Mouse (Mus musculus) mouse trophoblast stem cell (cell line): Measurements from ENCODE around the gene Agpat2.

ENCODE experiments used
- in situ Hi-C, 2 experiments: fragments of 300-500 bp; cut with MseI, MboI; formaldehyde crosslinking; loops; 2 replicates in 1 of 2; 3 replicates in 1 of 2; pipeline ENCODE4 v1.15.1; 2025

Gene Agpat2

GRCm38 (mm10) chr2:26596898-26597297 lies 7.3 kb downstream of the Agpat2 start:
- in situ Hi-C loops: no loop called here

- in situ Hi-C loops: no loop called here
These were observed 8.3 kb downstream of the Agpat2 start for GRCm38 (mm10) chr2:26595725-26596435.

GRCm38 (mm10) chr2:26594934-26595724 lies 9.1 kb downstream of the Agpat2 start:
- in situ Hi-C loops: no loop called here

GRCm38 (mm10) chr2:26594461-26594933 lies 9.7 kb downstream of the Agpat2 start:
- in situ Hi-C loops: no loop called here

- in situ Hi-C loops: no loop called here
These were observed 10.2 kb downstream of the Agpat2 start for GRCm38 (mm10) chr2:26594022-26594346.

- in situ Hi-C loops: no loop called here
These were observed 10.8 kb downstream of the Agpat2 start for GRCm38 (mm10) chr2:26593211-26594021.

GRCm38 (mm10) chr2:26591416-26591815 lies 12.8 kb downstream of the Agpat2 start:
- in situ Hi-C loops: no loop called here

- in situ Hi-C loops: no loop called here
These were observed 13.3 kb downstream of the Agpat2 start for GRCm38 (mm10) chr2:26590962-26591361.

- in situ Hi-C loops: no loop called here
These were observed 13.9 kb downstream of the Agpat2 start for GRCm38 (mm10) chr2:26590282-26590681.

GRCm38 (mm10) chr2:26589284-26589683 lies 14.9 kb downstream of the Agpat2 start:
- in situ Hi-C loops: no loop called here

- in situ Hi-C loops: no loop called here
These were observed 15.6 kb downstream of the Agpat2 start for GRCm38 (mm10) chr2:26588573-26588972.

GRCm38 (mm10) chr2:26587044-26587405 lies 17.2 kb downstream of the Agpat2 start:
- in situ Hi-C loops: no loop called here

GRCm38 (mm10) chr2:26586294-26587043 lies 17.7 kb downstream of the Agpat2 start, which contains the start of gene Gm20532:
TSS of gene Gm20532 (plus strand) at chr2:26586639.
- in situ Hi-C loops: no loop called here

- in situ Hi-C loops: no loop called here
These were observed 18.5 kb downstream of the Agpat2 start for GRCm38 (mm10) chr2:26585713-26586112.

- in situ Hi-C loops: no loop called here
These were observed 20.6 kb downstream of the Agpat2 start for GRCm38 (mm10) chr2:26583640-26584039.

- in situ Hi-C loops: no loop called here
These were observed 21.5 kb downstream of the Agpat2 start for GRCm38 (mm10) chr2:26582741-26583140.

- in situ Hi-C loops: no loop called here
These were observed 22.0 kb downstream of the Agpat2 start for GRCm38 (mm10) chr2:26582203-26582602.

GRCm38 (mm10) chr2:26580751-26581150 lies 23.5 kb downstream of the Agpat2 start:
- in situ Hi-C loops: no loop called here

- in situ Hi-C loops: no loop called here
These were observed 24.5 kb downstream of the Agpat2 start, which contains the start of gene Egfl7 for GRCm38 (mm10) chr2:26579714-26580113. TSS of gene Egfl7 (plus strand) at chr2:26580014.

- in situ Hi-C loops: no loop called here
These were observed 25.8 kb downstream of the Agpat2 start for GRCm38 (mm10) chr2:26578369-26578768.

GRCm38 (mm10) chr2:26576462-26576861 lies 27.8 kb downstream of the Agpat2 start:
- in situ Hi-C loops: no loop called here
